Mouse (Mus musculus): ENCODE measurements at regions not wholly inside any gene's neighbourhood (a gene's known extent, or its start where the extent isn't known, plus 50 kb on each side); places are given as distances from the start of the nearest gene placed in this dataset.

DNA sequence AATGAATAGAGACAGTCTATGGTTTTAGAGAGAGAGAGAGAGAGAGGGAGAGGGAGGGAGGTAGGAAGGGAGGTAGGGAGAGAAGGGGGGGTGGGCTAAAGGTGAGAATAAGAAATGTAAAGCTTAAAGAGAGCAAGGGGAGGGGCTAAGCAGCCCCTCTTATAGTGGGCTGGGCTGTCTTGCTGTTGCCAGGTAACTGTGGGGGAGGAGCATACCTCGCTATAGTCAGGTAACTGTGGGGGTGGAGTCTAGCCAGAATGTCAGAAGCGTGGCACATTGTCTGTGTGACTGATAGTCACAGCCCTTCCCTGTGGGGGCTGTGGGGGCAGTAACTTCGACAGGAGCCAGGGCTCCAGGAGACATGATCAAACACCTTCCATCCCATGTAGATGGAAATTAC, 786.4 kb upstream of the Nr2f1 start:
- H3K4me3 ChIP-seq = no peak overlapping the region
- intact Hi-C loops (cut with DNase I) = no loop called here
- no peak for TF ChIP-seq CTCF (IDR thresholded peaks at IDR 0.05)
- H3K27ac ChIP-seq = no peak overlapping the region
- no peak for DNase-seq

DNA sequence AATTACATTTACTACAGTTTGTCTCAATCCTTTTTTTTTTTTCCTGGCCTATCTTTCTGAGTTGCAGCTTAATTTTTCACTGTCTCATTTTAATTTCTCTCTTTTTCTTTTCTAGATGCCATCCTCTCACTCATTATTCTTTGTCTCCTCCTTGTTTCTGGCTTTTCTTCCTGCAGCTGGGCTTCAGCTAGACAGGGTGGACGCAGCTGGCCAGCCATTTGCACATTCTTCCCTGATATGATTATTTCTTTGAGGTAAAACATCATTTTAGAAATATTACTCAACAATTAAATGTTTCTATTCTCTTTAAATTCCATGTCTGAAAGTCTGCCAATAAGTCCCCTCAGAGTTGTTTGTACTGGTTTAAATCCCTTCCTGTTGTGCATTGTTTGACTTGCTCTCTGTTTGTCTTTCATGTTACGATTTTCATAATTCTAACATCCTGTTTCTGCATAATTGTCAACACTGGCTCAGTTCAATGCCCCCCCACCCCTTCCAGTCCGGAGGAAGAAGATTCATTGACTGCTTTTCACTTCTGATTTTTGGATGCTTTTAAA, 777.7 kb upstream of the Nr2f1 start:
- DNase-seq = no peak
- intact Hi-C loops (cut with DNase I) = no loop called here
- Histone ChIP-seq H3K27ac (no peak overlapping the region), H3K4me3 (no peak overlapping the region)
- TF ChIP-seq CTCF (IDR thresholded peaks at IDR 0.05) = no peak

DNA sequence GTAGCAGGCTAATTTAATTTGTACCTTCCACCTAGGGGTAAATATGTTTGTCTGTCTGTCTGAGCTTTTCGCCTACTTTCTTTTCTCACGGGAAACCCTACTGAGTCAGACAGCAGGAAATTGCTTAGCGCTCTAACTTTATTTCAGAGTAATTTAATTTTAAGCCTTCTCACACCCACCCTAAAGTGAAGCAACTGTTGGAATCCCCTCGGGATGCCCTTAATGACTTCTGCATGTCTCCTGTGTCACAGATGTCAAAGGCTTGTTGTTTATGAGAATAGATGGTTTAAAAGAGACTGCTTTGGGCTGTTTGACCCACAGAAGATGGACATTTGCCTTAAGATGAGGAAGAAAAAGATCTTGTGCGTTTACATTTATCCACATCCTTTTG, 738.8 kb upstream of the Nr2f1 start:
- TF ChIP-seq CTCF (IDR thresholded peaks at IDR 0.05) = no peak
- Histone ChIP-seq H3K4me3 (no peak overlapping the region), H3K27ac (no peak overlapping the region)
- no peak for DNase-seq
- intact Hi-C loops (cut with DNase I) = no loop called here

- DNase-seq = no peak
- intact Hi-C loops (cut with DNase I) = no loop called here
- Histone ChIP-seq H3K27ac (no peak overlapping the region), H3K4me3 (no peak overlapping the region)
- TF ChIP-seq CTCF (IDR thresholded peaks at IDR 0.05) = no peak
Observed at GRCm38 (mm10) chr13:78937389-78938350, 738.1 kb upstream of the Nr2f1 start.

DNA sequence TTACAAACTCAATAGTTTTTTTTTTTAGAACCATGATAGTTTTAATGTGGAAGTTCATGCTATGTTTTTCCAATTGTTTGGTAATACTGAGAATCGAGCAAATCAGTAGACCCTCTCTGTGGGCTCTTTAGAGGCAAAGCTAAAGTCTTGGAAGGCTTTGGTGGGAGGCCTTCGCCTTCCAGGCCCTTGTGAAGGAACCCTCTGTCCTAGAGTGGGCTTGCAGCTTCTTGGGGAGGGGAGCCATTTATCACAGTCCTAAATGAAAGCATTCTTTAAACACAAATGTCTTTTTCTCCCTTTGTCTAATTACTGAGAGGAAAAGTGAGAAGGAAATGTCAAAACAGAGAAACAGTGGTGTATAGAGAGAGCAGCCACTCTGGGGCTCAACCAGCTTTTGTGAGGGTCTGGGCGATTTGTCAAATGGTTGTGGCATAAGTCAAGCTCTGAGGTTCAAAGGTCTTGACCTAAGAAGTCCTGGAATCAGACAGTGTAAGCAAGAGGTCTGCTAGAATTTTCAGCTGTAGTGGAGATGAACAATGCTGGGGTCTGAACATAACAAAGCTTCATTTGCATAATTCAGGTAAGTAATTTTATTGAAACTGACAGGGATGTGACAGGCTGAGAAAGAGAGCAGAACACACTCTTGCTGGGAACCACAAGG, 736.6 kb upstream of the Nr2f1 start:
- no peak overlapping the region for H3K4me3 ChIP-seq
- intact Hi-C loops (cut with DNase I) = no loop called here
- TF ChIP-seq CTCF (IDR thresholded peaks at IDR 0.05) = no peak
- no peak overlapping the region for H3K27ac ChIP-seq
- no peak for DNase-seq

DNA sequence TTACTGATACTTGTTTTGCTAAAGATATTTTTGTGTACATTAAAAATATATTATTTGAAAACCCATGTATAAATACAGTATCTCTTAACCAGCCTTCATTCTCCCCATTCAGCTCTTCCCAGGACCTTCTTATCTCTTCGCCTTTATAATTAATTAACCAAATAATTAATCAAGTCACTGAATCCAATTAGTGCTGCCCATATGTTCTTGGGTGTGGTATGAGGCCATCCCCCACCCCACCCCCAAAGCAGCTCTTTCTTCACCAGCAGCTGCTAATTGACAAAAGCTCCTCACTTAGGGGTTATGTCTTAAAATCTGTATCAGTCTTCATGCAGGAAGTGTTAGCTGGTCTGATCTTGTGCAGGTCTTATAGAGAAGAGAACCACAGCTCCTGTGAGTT, 728.8 kb upstream of the Nr2f1 start:
- DNase-seq = no peak
- H3K4me3 ChIP-seq = no peak overlapping the region
- intact Hi-C loops (cut with DNase I) = no loop called here
- H3K27ac ChIP-seq = no peak overlapping the region
- no peak for TF ChIP-seq CTCF (IDR thresholded peaks at IDR 0.05)

- Histone ChIP-seq H3K4me3 (no peak overlapping the region), H3K27ac (no peak overlapping the region)
- intact Hi-C loops (cut with DNase I) = no loop called here
- TF ChIP-seq CTCF (IDR thresholded peaks at IDR 0.05) = no peak
- no peak for DNase-seq
Observed at GRCm38 (mm10) chr13:78920802-78921201, 721.2 kb upstream of the Nr2f1 start.

GRCm38 (mm10) chr13:78909839-78910238, 710.3 kb upstream of the Nr2f1 start:
- DNase-seq = no peak
- H3K27ac ChIP-seq = no peak overlapping the region
- intact Hi-C loops (cut with DNase I) = no loop called here
- H3K4me3 ChIP-seq = no peak overlapping the region
- no peak for TF ChIP-seq CTCF (IDR thresholded peaks at IDR 0.05)

- intact Hi-C loops (cut with DNase I) = no loop called here
- Histone ChIP-seq H3K27ac (no peak overlapping the region), H3K4me3 (no peak overlapping the region)
- TF ChIP-seq CTCF (IDR thresholded peaks at IDR 0.05) = no peak
- DNase-seq = no peak
Observed at GRCm38 (mm10) chr13:78904102-78904501, 704.5 kb upstream of the Nr2f1 start.

DNA sequence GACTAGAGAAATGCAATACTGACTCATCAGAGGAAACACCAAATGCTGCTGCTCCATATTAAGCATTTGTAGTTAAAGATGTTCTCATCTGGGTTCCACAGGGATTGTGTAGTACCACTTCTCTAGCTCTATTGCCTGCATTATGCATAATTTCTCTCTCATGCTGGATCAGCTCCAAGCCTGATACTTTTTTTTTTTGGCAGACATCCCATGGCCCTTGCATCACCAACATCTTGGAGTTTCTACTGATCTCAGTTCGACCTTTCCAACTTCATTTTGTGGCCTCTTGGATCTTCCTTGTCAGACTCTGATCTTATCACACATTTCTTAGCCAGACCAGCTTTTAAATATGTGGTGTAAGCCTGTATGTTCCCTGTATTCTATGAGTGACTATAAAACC, 701.1 kb upstream of the Nr2f1 start:
- no peak overlapping the region for H3K4me3 ChIP-seq
- no peak for DNase-seq
- intact Hi-C loops (cut with DNase I) = no loop called here
- TF ChIP-seq CTCF (IDR thresholded peaks at IDR 0.05) = no peak
- no peak overlapping the region for H3K27ac ChIP-seq

- Histone ChIP-seq H3K27ac (no peak overlapping the region), H3K4me3 (no peak overlapping the region)
- no peak for DNase-seq
- intact Hi-C loops (cut with DNase I) = no loop called here
- no peak for TF ChIP-seq CTCF (IDR thresholded peaks at IDR 0.05)
Observed at GRCm38 (mm10) chr13:78892252-78892651, 692.7 kb upstream of the Nr2f1 start.

DNA sequence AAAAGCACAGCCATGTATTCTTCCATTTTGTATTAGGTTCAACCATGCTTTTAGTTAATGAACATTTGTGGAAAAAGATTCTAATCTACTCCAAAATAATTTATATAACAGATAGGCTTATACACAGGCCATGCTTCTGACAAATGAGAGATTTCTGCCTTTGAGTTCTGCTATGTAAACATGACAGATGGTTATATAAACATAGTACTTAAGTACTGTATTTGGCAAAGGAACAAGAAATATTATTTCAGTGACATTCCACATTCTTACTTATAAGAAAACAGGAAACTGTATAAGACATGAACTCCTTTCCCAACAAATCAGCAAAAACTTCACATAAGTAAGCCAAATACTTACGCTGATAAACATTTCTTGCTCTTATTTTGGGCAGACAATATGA, 683.5 kb upstream of the Nr2f1 start:
- no peak overlapping the region for H3K4me3 ChIP-seq
- DNase-seq = no peak
- no peak for TF ChIP-seq CTCF (IDR thresholded peaks at IDR 0.05)
- intact Hi-C loops (cut with DNase I) = no loop called here
- no peak overlapping the region for H3K27ac ChIP-seq

DNA sequence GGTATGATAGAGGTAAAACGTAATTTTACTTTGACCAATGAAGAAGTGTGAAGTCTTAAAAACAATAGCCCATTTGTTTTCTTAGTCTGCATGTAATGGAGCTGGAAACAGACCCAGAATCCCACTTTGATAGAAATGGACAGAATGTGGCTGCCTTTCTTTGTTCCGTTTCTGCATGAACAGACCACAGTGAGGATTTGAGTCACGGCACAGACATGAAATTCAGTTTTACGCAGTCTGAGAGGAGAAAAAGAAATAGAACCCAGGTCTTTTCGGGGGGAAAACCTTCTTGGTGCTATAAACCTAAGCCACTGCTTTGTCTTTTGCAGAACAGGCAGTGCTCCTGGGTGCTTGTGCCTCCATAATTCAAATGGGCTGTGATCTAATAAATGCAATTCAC, 673.0 kb upstream of the Nr2f1 start:
- intact Hi-C loops (cut with DNase I) = no loop called here
- no peak for DNase-seq
- TF ChIP-seq CTCF (IDR thresholded peaks at IDR 0.05) = no peak

More for the DNA sequence above, 673.0 kb upstream of the Nr2f1 start:
- H3K27ac ChIP-seq = no peak overlapping the region
- no peak overlapping the region for H3K4me3 ChIP-seq
